Mouse (Mus musculus): ENCODE measurements around the gene Cabp1.
A peak's percentile ranks its signal among the peaks of the same experiment; 100 is the strongest.
"Not testable (repeated sequence)": the region's sequence is repeated elsewhere in the genome, so short reads cannot be mapped to it uniquely, and the experiment has no call there.

Cabp1 gene

DNA sequence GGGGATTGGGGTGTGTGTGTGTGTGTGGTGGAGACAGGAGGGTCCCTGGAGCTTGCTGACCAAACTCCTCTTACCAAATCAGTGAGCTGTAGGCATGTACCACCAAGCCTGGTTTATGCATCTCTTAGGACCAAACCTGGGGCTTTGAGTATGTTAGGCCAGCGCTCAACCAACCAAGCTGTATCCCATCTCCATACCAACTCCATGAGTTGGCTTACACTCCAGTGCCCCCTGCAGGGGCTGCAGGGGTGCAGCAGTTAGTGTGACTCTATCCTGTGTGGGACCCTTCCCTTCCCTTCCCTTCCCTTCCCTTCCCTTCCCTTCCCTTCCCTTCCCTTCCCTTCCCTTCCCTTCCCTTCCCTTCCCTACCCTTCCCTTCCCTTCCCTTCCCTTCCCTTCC lies 19.6 kb downstream of the Cabp1 start:
- no peak for DNase-seq (ENCODE audit: low spot score in 2 of 2)

DNA sequence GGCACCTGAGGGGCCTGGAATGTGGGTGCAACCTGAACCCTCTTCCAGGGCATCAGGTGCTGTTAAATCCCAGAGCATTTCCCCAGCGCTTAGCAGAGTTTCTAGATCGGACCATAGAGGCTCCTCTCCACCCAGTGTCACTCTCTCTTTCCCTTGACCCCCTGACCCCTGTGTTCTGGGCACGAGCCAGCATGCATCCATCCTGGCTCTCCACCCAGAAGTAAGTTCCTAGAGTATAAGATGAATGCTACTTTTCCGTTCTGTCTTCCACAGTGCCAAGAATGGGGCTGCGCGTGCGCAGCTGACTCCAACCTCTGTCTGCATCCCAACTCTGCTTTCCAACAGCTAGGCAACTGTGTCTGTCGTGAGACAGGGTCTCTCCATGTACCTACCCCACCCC lies 24.0 kb downstream of the Cabp1 start:
- no peak for DNase-seq (ENCODE audit: low spot score in 2 of 2)

DNA sequence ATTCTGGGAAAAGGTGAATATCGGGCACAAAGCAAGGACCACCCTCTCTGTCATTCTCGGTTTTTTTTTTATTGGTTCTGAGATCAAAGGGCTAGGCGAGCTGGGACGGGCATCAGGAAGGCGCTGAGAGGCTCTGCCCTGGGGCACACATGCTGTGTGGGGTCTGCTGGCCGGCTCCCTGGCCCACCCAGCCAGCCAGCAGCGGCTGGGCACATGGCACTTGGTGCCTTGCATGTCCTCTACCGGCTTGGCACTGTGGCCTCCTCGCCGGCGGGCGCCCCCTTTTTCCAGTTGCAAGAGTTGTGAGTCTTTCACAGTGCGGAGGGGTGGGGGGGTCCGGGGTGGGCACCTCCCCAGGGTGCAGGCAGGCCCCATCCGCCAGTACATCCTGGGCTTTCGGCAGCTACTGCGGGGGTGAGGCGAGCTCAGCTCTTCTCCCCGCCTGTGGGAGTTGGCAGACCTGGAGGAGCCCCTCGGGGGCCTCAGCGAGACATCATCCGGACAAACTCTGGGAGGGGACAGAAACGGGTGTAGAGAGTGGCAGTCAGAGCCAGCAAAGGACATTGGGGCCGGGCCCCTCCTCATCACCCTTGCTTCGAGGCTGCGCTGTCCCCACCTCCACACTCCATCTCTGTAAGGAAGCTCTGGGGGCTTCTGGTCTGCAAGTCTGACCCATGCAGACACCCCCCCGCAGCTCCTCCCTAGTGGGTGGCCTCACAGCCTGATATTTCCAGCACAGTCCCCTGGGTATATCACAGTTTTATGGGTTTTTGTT lies 25.4 kb downstream of the Cabp1 start:
- DNase-seq (ENCODE audit: low spot score in 2 of 2) = no peak

DNA sequence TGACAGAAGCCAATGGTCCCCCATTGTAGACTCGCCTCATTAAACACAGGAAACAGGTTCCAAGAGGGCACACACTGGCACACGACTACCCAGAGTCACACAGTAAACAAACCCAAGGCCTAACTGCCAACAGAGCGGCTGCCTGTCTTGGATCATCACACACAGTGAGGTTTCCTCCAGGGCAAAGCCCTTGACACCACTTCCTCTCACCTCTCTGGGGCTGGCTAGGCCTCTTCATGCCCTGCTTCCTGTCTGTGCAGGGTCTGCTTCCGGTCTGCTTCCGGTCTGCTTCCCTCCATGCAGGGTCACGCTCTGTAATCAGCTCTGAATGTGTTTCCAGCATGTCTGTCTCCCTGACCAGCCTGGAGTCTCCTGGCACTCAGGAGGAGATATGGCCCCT lies 26.8 kb downstream of the Cabp1 start:
- peak in 1 of 2 experiments; percentile 78 for DNase-seq (ENCODE audit: low spot score in 2 of 2)

DNA sequence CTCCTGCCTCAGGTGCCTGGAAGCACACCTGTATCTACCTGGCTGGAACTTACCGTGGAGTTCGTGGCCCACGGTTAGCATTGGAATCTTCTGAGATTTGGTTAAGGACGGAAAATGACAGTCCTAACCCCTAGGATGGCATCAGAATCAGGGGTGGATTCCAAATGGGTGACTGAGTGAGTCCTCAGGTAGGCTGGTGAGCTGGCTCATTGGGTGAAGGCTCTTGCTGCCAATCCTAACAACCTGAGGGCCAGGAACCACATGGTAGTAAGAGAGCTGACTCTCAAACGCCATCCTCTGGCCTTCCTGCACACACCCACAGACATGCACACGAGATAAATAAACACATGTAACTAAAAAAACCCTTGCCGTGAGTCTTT lies 27.4 kb downstream of the Cabp1 start:
- no peak for DNase-seq (ENCODE audit: low spot score in 2 of 2)

DNA sequence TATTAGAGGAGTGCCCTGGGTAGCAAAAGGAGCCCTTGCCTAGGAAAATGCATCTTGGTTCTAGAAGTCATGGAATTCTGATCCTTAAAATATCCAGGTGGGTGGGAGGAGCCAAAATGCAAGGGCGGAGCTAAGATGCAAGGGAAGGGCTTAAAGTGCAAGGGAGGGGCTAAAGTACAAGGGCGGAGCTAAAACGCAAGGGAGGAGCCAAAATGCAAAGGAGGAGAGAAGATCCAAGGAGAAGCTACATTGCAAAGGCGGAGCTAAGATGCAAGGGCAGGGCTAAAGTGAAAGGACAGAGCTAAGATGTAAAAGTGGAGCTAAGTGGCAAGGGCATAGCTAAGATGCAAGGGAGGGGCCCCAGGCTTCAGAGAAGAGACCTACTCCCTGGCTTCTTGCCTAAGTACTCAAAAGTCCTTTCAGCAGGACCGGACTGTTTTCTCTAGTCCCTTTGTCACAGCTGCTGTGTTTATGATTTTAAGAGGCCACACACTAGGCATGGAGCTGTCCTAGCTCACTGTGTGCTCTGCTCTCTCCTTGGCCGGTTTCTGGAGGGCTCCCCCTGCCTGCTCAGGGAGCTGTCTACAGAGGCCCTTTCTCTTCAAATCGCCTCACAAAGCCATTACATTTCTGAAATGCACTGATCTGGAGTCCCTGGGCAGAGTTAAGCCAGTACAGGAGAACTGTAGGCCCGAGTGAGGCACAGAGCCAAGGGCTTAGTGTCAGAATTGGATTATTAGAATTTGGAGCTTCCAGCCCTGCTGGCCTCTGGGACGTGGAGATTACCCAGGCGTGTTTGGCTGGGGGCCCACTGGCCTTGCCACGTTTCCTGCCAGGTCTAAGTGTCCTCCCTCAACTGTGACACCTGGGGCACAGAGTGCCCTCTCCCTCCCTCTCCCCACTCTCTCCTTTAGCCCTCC lies 28.0 kb downstream of the Cabp1 start:
- peak in 1 of 2 experiments; percentile 52 for DNase-seq (ENCODE audit: low spot score in 2 of 2)

DNA sequence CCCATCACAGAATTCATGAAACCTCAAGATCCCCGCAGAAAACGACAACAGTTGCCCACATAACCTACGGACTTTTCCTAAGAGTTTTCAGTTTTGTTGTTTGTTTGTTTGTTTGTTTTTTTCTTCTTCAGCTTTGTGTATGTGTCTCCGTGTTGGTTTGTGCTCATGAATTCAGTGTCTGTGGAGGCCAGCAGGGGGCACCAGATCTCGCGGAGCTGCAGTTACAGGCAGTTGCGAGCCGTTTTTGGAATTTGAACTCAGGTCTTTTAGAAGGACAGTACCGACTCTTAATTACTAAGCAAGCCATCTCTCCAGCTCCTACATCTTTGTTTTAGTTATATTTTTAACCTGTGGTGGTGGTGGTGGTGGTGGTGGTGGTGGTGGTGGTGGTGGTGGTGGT lies 28.8 kb downstream of the Cabp1 start:
- DNase-seq (ENCODE audit: low spot score in 2 of 2) = peak in 1 of 2 experiments; percentile 58

DNA sequence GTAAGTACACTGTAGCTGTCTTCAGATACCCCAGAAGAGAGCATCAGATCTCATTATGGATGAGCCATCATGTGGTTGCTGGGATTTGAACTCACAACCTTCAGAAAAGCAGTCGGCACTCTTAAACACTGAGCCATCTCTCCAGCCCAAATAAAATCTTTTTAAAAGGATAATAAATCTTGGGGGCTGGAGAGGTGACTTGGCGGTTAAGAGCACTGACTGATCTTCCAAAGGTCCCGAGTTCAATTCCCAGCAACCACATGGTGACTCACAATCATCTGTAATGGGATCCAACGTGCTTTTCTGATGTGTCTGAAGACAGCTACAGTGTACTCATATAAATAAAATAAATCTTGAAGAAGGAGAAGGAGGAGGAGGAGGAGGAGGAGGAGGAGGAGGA lies 29.7 kb downstream of the Cabp1 start:
- DNase-seq (ENCODE audit: low spot score in 2 of 2) = not testable (repeated sequence)

DNA sequence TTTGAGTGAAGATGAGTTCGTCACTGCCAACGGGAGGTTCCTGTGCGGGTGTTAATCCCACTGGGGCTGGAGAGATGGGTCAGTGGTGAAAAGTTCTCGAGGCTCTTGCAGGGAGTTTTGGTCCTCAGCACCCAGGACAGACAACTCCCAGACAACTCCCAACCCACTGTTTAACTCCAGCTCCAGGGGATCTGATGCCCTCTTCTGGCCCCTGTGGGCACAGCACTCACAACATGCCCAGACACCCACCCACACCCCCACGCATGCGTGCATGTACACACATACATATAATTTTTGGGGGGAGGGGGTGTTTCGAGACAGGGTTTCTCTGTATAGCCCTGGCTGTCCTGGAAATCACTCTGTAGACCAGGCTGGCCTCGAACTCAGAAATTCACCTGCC lies 30.6 kb downstream of the Cabp1 start:
- peak in 1 of 2 experiments; percentile 71 for DNase-seq (ENCODE audit: low spot score in 2 of 2)

DNA sequence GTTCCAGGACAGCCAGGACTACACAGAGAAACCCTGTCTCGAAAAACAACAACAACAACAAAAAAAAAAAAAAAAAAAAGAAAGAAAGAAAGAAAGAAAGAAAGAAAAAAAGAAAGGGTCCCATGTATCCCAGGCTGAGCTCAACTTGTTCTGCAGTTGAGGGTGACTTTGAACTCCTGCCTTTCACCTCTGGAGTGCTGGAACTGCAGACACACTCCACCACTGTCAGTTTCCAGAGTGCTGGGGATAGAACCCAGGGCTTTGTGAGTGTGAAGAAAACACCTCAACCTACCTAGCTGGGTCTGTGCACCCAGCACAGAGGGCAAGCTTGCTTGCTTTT lies 32.3 kb downstream of the Cabp1 start:
- not testable (repeated sequence) for DNase-seq (ENCODE audit: low spot score in 2 of 2)

DNA sequence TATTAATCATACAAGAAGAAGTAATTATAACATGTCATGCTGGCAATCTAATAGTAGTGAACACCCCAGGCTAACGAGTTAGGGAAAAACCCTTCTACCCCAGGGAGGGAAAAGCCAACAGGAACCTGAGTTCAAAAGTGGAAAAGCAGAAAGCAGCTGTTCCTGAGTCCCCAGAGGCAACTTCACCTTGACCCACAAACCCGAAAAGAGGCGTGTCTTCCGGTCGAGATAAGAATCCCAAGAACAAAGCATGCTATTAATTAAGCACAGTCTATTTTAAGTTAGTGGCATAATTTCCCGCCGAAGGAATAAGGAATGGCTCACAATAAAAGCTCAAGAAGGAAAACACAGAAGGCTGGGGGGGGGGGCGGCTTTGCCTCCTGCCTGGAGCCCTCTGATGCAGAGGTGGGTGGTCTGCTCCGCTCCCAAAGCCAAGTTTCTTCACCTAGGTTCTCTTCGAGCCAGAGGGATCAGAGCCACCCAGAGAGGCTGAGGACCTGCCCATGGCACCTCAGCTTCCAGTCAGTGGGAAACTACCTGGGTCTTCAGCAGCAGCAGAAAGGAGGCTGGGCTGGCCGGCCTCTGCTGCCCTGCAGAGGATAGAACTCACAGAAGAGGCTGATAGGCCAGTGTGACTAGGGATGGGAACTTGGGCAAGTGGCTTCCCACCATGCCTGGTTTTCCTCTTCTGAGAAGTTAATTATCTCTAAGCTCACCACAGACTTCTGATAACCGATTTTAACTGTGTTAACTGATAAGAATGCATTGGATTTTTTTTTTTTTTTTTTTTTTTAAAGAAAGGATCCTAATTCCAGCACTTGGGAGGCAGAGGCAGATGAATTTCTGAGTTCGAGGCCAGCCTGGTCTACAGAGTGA lies 32.9 kb downstream of the Cabp1 start:
- no peak for DNase-seq (ENCODE audit: low spot score in 2 of 2)

DNA sequence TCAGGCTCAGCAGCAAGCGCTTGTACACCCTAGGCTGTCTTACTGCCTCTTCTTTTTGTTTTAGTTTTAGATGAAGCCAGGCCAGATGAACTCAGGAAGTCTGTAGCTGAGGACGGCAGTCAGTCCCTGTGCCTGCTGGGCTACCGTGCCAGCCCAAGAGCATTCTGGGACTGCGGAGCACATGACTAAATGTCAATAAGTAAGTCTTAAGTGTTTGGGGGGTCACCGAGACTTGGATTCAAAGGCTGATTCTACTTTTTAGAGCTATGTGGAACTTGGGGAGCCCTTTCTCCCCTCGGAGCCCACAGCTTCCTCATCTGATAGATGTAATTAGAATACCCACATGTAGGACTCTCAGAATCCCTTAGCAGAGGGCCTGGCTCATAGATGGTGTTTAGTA lies 33.5 kb downstream of the Cabp1 start:
- no peak for DNase-seq (ENCODE audit: low spot score in 2 of 2)

DNA sequence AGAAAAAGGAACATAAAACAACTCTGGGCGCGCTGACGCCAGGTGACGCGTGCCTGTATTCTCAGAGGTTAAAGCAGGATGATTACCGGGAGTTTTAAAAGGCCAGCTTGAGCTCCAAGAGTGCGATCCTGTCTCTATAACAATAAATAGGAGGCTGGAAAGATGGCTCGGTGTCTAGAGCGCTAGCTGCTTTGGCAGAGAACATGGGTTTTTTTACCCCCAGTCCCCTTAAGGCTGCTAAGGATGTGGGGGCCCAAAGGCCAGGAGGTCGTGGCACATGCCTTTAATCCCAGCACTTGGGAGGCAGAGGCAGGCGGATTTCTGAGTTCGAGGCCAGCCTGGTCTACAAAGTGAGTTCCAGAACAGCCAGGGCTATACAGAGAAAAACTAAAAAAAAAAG lies 35.0 kb downstream of the Cabp1 start:
- DNase-seq (ENCODE audit: low spot score in 2 of 2) = no peak

DNA sequence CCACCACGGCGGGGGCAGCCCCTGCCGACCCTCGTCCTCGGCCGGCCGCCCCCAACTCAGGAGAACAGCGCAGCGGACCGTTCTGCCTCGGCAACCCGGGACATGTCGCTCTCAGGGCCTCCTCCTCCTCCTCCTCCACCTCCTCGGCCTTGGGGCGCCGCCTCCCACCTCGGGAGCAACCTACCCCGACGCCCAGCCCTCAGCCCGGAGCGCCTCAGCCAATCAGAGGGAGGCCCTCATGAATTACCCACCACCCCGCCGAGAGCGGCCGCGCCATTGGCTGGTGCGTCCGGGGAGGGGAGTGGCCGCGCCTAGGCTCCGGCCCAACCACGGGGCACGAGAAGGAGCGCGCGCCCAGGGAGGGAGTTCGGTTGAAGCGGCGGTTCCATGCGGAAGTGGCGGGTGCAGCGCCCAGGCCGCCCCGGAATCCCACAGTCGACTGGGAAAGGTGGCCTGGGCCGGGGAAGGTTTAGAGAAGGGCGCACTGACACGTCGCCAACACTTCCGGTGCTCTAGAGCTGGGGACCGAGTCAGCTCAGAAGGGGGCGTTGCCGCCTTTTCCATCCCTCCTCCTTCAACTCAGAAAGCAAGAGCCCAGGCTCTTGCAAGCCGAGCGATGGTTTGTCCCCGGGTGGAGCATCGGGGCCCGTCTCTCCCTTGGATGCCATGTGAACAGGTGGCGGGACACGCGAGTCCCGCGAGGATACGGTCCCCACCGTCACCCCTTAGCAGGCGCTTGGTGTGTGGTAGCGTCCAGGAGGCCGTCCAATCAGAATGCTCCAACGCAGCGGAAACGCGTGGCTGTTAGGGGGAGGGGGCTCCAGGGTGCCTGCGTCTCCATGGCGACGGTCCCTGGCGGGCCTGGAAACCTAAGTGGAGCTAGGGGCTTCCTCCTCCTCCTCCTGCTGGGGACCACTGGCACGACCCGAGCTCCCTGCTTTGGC lies 35.9 kb downstream of the Cabp1 start, which contains the start of gene Mlec:
TSS of gene Mlec (minus strand) at position 140 of the 944 bp plus-strand sequence.
- DNase-seq (ENCODE audit: low spot score in 2 of 2) = peak; percentile 98

DNA sequence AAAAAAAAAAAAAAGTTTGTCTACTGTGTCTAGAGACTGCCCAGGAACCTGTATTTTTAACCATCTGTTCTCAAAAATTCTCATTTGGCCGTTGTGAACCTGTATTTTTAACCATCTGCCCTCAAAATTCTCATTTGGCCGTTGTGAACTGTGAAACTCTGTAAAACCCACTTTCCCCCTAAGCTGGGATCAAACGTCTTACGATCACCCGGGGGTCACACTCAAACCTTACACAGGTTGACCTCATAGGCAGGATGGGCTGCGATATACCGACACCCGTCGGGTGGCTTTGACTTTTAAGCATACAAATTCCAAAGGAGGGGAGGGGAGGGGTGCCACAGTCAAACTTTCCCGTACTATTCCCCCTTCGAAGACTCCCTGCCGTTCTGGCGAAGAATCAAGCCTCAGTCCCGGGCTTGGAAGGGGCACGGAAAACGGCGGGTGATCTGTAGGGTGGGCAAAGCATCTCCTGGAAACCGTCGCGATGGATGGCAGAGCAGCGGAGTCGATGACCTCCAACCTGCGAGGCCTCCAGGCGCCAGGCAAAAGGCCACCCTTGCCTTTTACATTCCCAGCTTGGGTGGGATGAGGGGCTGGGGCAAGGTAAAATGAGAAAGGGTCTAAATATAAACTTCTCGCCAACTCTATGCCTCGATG lies 37.1 kb downstream of the Cabp1 start:
- DNase-seq (ENCODE audit: low spot score in 2 of 2) = peak; percentile 43 to 54

DNA sequence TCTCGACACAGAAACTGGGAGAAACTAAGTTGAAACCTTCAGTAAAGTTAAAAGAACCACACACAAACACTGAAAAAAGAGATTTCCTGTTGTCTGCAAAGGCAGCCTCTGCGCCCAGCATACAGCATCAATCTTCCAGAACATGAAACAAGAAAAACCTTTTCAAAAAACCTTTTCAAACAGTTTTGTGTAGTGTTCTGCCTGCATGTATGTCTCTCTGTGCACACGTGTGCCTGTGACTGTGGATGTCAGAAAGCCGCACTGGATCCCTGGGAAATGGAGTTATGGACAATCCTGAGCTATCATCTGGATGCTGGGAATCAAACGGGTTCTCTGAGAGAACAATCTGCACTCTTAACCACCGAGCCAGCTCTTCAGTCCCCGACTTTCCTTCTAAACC lies 37.8 kb downstream of the Cabp1 start:
- no peak for DNase-seq (ENCODE audit: low spot score in 2 of 2)

DNA sequence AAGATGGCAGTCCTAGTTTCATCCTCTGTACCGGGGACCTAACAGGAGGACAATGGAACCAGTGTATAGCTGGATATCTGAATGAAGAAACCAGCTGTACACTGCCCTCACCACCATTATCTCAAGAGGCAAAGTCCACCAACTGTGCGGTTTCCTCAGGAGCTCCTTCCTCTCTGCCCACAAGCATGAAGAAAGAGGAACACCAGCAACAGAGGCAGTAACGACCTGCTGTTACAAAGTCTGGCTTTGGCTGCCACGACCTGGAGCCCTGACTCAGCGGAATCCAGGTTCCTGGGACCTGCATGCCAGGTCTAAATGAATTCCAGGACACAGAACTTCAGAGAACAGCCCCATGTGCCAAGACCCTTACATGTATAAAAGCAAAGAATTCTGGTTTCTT lies 38.4 kb downstream of the Cabp1 start:
- DNase-seq (ENCODE audit: low spot score in 2 of 2) = peak in 1 of 2 experiments; percentile 52

DNA sequence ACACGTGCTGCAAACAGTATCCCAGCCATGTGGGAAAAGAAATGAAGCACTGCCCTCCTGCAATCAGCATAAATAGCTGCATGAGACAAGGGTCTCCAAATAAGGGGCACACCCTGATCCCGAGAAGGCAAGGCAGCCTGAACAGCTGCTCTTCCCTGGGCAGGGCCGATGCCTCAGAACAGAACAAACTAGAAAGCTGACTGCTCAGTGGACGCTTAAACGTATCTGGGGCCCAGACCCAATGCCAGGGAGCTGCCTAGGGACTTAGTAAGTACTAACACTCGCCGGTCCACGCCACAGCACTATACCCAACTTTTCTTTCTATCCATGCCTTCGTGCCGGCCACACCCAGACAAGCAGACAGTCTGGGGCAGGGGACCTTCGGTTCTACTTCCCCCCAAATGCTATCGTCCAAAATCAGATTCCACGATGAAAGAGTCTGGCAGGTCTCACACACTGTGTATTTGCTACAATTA lies 39.0 kb downstream of the Cabp1 start:
- DNase-seq (ENCODE audit: low spot score in 2 of 2) = no peak

DNA sequence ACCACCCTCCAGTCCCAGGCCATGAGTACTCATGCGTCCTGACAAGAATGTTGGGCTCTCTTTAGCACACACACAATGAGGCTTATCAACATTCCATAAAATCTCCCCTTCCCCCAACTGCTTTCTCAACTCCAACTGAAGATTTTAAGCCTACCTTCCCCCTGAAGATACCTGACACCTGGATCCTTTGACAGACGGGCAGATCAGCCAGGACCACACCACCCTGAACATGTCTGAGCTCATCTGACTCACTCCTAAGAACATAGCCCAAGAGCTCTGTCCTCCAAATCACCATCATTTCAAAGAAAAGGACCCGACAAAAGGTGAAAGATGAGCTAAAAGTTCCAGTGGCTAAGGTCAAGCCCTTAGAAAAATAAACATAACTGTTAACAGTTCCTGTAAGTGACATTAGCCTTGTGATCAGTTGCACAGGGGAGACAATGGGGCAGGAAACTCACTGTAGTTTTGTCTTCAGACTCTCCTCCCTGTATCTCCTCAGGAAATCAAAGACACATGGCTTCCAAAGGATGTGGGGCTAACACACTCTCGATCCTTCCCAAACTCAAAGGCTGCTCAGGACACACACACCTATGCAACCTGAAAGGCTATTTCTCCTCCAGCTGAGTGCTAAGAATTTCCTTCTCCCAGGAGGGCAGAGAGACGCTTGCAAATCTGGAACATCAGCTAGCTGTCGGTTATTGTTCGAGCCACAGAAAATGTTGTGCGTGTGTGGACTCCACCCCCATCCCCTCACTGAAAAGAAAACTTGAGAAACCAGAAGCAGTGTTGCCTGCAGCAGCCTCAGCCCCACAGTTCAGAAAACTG lies 41.8 kb downstream of the Cabp1 start:
- DNase-seq (ENCODE audit: low spot score in 2 of 2) = no peak
